Mouse (Mus musculus): ENCODE results near the gene Fzd2. TPM values are rescaled to one million over a fixed set of nuclear protein-coding genes. Genes with fewer than 3 reads are reported as not detected.

Gene Fzd2
- total and polyA plus RNA-seq, 3 experiments: not detected

DNA sequence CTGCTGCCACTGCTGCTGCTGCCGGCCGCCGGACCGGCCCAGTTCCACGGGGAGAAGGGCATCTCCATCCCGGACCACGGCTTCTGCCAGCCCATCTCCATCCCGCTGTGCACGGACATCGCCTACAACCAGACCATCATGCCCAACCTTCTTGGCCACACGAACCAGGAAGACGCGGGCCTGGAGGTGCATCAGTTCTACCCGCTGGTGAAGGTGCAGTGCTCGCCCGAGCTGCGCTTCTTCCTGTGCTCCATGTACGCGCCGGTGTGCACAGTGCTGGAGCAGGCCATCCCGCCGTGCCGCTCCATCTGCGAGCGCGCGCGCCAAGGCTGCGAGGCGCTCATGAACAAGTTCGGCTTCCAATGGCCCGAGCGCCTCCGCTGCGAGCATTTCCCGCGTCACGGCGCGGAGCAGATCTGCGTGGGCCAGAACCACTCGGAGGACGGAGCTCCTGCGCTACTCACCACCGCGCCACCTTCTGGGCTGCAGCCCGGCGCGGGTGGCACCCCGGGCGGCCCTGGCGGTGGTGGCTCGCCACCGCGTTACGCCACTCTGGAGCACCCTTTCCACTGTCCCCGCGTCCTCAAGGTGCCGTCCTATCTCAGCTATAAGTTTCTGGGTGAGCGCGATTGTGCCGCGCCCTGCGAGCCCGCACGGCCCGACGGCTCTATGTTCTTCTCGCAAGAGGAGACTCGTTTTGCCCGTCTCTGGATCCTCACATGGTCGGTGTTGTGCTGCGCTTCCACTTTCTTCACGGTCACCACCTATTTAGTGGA is 769 bp downstream of the Fzd2 start:
- Histone ChIP-seq H3K79me2 (ENCODE audit: control insufficient read depth, insufficient read depth, low read length, poor library complexity) (no peaks in the 10 kb centered on the region), H3K27me3 (ENCODE audit: control insufficient read depth in 1 of 2, insufficient read depth in 2 of 2, low read length in 2 of 2) (peaks cover 0 to 5% of the 10 kb centered on the region in 2 experiments; a peak in 3 of 4 replicates), H3K4me1 (ENCODE audit: control insufficient read depth in 1 of 2, insufficient read depth in 2 of 2, low read length in 2 of 2) (no peaks in the 10 kb centered on the region), H3K9ac (ENCODE audit: control insufficient read depth, low read depth, low read length, poor library complexity, severe bottlenecking) (no peak overlapping the region), H3K36me3 (ENCODE audit: control insufficient read depth in 1 of 2, insufficient read depth in 2 of 2, low read length in 2 of 2) (no peaks in the 10 kb centered on the region), H3K9me3 (replicated peaks; ENCODE audit: insufficient read depth, low read length) (no peaks in the 10 kb centered on the region), H3K27ac (ENCODE audit: control insufficient read depth, low read depth, low read length) (no peak overlapping the region), H3K4me3 (ENCODE audit: control insufficient read depth in 1 of 2, insufficient read depth in 1 of 2, low read depth in 2 of 2, low read length in 2 of 2) (no peak overlapping the region)
- DNase-seq (ENCODE audit: low read depth, low spot score): no peak
- TF ChIP-seq UBTF (IDR thresholded peaks at IDR 0.05; ENCODE audit: borderline replicate concordance, insufficient read depth, low read depth, low read length) (no peak), USF1 (IDR thresholded peaks at IDR 0.05; ENCODE audit: low read depth, low read length) (no peak), MAZ (IDR thresholded peaks at IDR 0.05; ENCODE audit: low read depth, low read length) (no peak), GABPA (IDR thresholded peaks at IDR 0.05; ENCODE audit: low read depth, low read length) (no peak), ZNF384 (IDR thresholded peaks at IDR 0.05; ENCODE audit: low read depth, low read length) (no peak), SIN3A (IDR thresholded peaks at IDR 0.05; ENCODE audit: low read length) (no peak), ELF1 (IDR thresholded peaks at IDR 0.05; ENCODE audit: low read depth, low read length) (no peak)

DNA sequence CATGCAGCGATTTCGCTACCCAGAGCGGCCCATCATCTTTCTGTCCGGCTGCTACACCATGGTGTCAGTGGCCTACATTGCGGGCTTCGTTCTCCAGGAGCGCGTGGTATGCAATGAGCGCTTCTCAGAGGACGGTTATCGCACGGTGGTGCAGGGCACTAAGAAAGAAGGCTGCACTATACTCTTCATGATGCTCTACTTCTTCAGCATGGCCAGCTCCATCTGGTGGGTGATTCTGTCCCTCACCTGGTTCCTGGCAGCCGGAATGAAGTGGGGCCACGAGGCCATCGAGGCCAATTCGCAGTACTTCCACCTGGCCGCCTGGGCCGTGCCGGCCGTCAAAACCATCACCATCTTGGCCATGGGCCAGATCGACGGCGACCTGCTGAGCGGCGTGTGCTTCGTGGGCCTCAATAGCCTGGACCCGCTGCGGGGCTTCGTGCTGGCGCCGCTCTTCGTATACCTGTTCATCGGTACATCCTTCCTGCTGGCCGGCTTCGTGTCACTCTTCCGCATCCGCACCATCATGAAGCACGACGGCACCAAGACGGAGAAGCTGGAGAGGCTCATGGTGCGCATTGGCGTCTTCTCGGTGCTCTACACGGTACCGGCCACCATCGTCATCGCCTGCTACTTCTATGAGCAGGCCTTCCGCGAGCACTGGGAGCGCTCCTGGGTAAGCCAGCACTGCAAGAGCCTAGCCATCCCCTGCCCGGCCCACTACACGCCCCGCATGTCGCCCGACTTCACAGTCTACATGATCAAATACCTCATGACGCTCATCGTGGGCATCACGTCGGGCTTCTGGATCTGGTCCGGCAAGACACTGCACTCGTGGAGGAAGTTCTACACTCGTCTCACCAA is 1.6 kb downstream of the Fzd2 start:
- DNase-seq (ENCODE audit: low read depth, low spot score): no peak
- H3K9ac ChIP-seq (ENCODE audit: control insufficient read depth, low read depth, low read length, poor library complexity, severe bottlenecking): no peak overlapping the region
- no peaks in the 10 kb centered on the region for H3K4me1 ChIP-seq (ENCODE audit: control insufficient read depth in 1 of 2, insufficient read depth in 2 of 2, low read length in 2 of 2)
- H3K27ac ChIP-seq (ENCODE audit: control insufficient read depth, low read depth, low read length): no peak overlapping the region
- no peak for TF ChIP-seq MEF2A (IDR thresholded peaks at IDR 0.05; ENCODE audit: extremely low read depth, insufficient replicate concordance, low read depth, low read length, poor library complexity, severe bottlenecking)
- TF ChIP-seq BHLHE40 (IDR thresholded peaks at IDR 0.05; ENCODE audit: borderline replicate concordance, low read depth, low read length): no peak
- no peak for TF ChIP-seq GABPA (IDR thresholded peaks at IDR 0.05; ENCODE audit: low read depth, low read length)
- TF ChIP-seq MAFK (IDR thresholded peaks at IDR 0.05; ENCODE audit: borderline replicate concordance, low read depth, low read length): no peak
- no peak for TF ChIP-seq POLR2AphosphoS5 (IDR thresholded peaks at IDR 0.05; ENCODE audit: borderline replicate concordance, low read depth, low read length)
- no peak for TF ChIP-seq SIN3A (IDR thresholded peaks at IDR 0.05; ENCODE audit: low read length)
- TF ChIP-seq MYC (IDR thresholded peaks at IDR 0.05; ENCODE audit: low read depth, low read length): no peak
- no peak for TF ChIP-seq POLR2AphosphoS2 (IDR thresholded peaks at IDR 0.05; ENCODE audit: low read length)
- no peak for TF ChIP-seq MYB (IDR thresholded peaks at IDR 0.05; ENCODE audit: low read depth, low read length)
- TF ChIP-seq E2F4 (IDR thresholded peaks at IDR 0.05; ENCODE audit: borderline replicate concordance, low read depth, low read length): no peak
- TF ChIP-seq ZMIZ1 (IDR thresholded peaks at IDR 0.05; ENCODE audit: low read depth, low read length): no peak
- TF ChIP-seq USF2 (IDR thresholded peaks at IDR 0.05; ENCODE audit: borderline replicate concordance in 1 of 2, insufficient read depth in 1 of 2, low read depth in 1 of 2, low read length in 2 of 2): no peak
- peaks cover 0 to 9% of the 10 kb centered on the region in 2 experiments; a peak in 3 of 4 replicates for H3K27me3 ChIP-seq (ENCODE audit: control insufficient read depth in 1 of 2, insufficient read depth in 2 of 2, low read length in 2 of 2)
- H3K9me3 ChIP-seq (replicated peaks; ENCODE audit: insufficient read depth, low read length): no peaks in the 10 kb centered on the region
- H3K79me2 ChIP-seq (ENCODE audit: control insufficient read depth, insufficient read depth, low read length, poor library complexity): no peaks in the 10 kb centered on the region
- H3K36me3 ChIP-seq (ENCODE audit: control insufficient read depth in 1 of 2, insufficient read depth in 2 of 2, low read length in 2 of 2): no peaks in the 10 kb centered on the region
- no peak overlapping the region for H3K4me3 ChIP-seq (ENCODE audit: control insufficient read depth in 1 of 2, insufficient read depth in 1 of 2, low read depth in 2 of 2, low read length in 2 of 2)

Data from MEL (cell line).